Mouse (Mus musculus) hindbrain, embryonic 11.5 days (tissue): ENCODE measurements at regions not wholly inside any gene's neighbourhood (a gene's known extent, or its start where the extent isn't known, plus 50 kb on each side); places are given as distances from the start of the nearest gene placed in this dataset.

Source experiments
- ATAC-seq: fragments of 200-750 bp; cut with Nextera tagmentation; 2 replicates; pipeline ENCODE4 v1.8.0; 2017; ENCODE audit warnings: mild to moderate bottlenecking, moderate TSS enrichment, moderate library complexity; ENCODE audit not compliant: low FRiP score
- DNase-seq: peaks from one replicate; pipeline ENCODE4 v3.0.0-alpha.2; 2015; ENCODE audit warnings: low spot score
- H3K27ac ChIP-seq: fragments of 300-500 bp; sonication (generic); 2 replicates; pipeline ENCODE4 v1.5.1; 2014; ENCODE audit warnings: mild to moderate bottlenecking, low read depth, low read length
- H3K27me3 ChIP-seq: fragments of 300-500 bp; sonication (generic); 2 replicates; pipeline ENCODE4 v1.6.1; 2014; ENCODE audit warnings: mild to moderate bottlenecking, low read length, moderate library complexity, mixed read lengths; ENCODE audit not compliant: control insufficient read depth, insufficient read depth
- H3K36me3 ChIP-seq: fragments of 300-500 bp; sonication (generic); 2 replicates; pipeline ENCODE4 v1.6.1; 2014; ENCODE audit warnings: mild to moderate bottlenecking, low read length, moderate library complexity, mixed read lengths; ENCODE audit not compliant: control insufficient read depth, insufficient read depth
- H3K4me1 ChIP-seq: fragments of 300-500 bp; sonication (generic); replicated peaks from 2 replicates; pipeline ENCODE4 v1.6.1; 2014; ENCODE audit warnings: low read length, mixed read lengths; ENCODE audit not compliant: control insufficient read depth, insufficient read depth
- H3K4me2 ChIP-seq: fragments of 300-500 bp; sonication (generic); replicated peaks from 2 replicates; pipeline ENCODE4 v1.6.1; 2014; ENCODE audit warnings: mild to moderate bottlenecking, low read depth, low read length
- H3K4me3 ChIP-seq: fragments of 300-500 bp; sonication (generic); 2 replicates; pipeline ENCODE4 v1.5.1; 2014; ENCODE audit warnings: low read depth, low read length
- H3K9ac ChIP-seq: fragments of 300-500 bp; sonication (generic); 2 replicates; pipeline ENCODE4 v1.6.1; 2014; ENCODE audit warnings: low read depth, low read length
- H3K9me3 ChIP-seq: fragments of 300-500 bp; sonication (generic); 2 replicates; pipeline ENCODE4 v1.6.1; 2016; ENCODE audit warnings: low read length; ENCODE audit not compliant: control insufficient read depth
- WGBS: fragments of 180-500 bp; shearing (Covaris S2); extraction: QIAGEN DNeasy Blood & Tissue Kit; methylation state at CpG from one replicate; pipeline ENCODE4 v1.1.7; 2014; 5-methylcytosine and 5-hydroxymethylcytosine counted together

GRCm38 (mm10) chr11:20982500-20982899 lies 108.6 kb upstream of the Peli1 start:
- WGBS = 90% methylated on average over 6 of the region's 6 CpGs
- no peaks in the 10 kb centered on the region for H3K36me3 ChIP-seq
- no peak for ATAC-seq

GRCm38 (mm10) chr11:20985069-20985759 lies 105.9 kb upstream of the Peli1 start:
- H3K36me3 ChIP-seq = no peaks in the 10 kb centered on the region
- no peak overlapping the region for H3K9ac ChIP-seq
- no peak overlapping the region for H3K4me3 ChIP-seq
- no peak overlapping the region for H3K27ac ChIP-seq
- ATAC-seq (no peak), DNase-seq (no peak)
- H3K27me3 ChIP-seq = no peaks in the 10 kb centered on the region
- H3K9me3 ChIP-seq = no peaks in the 10 kb centered on the region
- no peak overlapping the region for H3K4me2 ChIP-seq
- H3K4me1 ChIP-seq = no peaks in the 10 kb centered on the region
- WGBS = 60% methylated on average over 6 of the region's 6 CpGs

More at GRCm38 (mm10) chr11:20982500-20982899, 108.6 kb upstream of the Peli1 start:
- Histone ChIP-seq H3K9ac (no peak overlapping the region), H3K27ac (no peak overlapping the region), H3K9me3 (no peaks in the 10 kb centered on the region), H3K4me1 (no peaks in the 10 kb centered on the region), H3K4me3 (no peak overlapping the region), H3K27me3 (no peaks in the 10 kb centered on the region), H3K4me2 (no peak overlapping the region)
- DNase-seq = no peak

- 40% methylated on average over 4 of the region's 4 CpGs for WGBS
Observed at GRCm38 (mm10) chr11:20985771-20986170, 105.3 kb upstream of the Peli1 start.

GRCm38 (mm10) chr11:20987171-20987815 lies 103.8 kb upstream of the Peli1 start:
- Histone ChIP-seq H3K36me3 (no peaks in the 10 kb centered on the region), H3K9me3 (no peaks in the 10 kb centered on the region), H3K9ac (no peak overlapping the region), H3K27ac (no peak overlapping the region), H3K27me3 (no peaks in the 10 kb centered on the region), H3K4me2 (no peak overlapping the region), H3K4me3 (no peak overlapping the region), H3K4me1 (no peaks in the 10 kb centered on the region)
- 68% methylated on average over 5 of the region's 5 CpGs for WGBS
- ATAC-seq = peak; percentile 38
- no peak for DNase-seq

More at GRCm38 (mm10) chr11:20985771-20986170, 105.3 kb upstream of the Peli1 start:
- ATAC-seq (no peak), DNase-seq (no peak)
- H3K4me2 ChIP-seq = no peak overlapping the region
- no peaks in the 10 kb centered on the region for H3K9me3 ChIP-seq
- no peak overlapping the region for H3K27ac ChIP-seq
- H3K4me1 ChIP-seq = no peaks in the 10 kb centered on the region
- H3K4me3 ChIP-seq = no peak overlapping the region
- no peaks in the 10 kb centered on the region for H3K36me3 ChIP-seq
- no peak overlapping the region for H3K9ac ChIP-seq
- no peaks in the 10 kb centered on the region for H3K27me3 ChIP-seq

GRCm38 (mm10) chr11:20987841-20988251 lies 103.2 kb upstream of the Peli1 start:
- 84% methylated on average over 11 of the region's 11 CpGs for WGBS
- no peak overlapping the region for H3K9ac ChIP-seq
- H3K27me3 ChIP-seq = no peaks in the 10 kb centered on the region
- no peaks in the 10 kb centered on the region for H3K9me3 ChIP-seq
- peak; percentile 80 for ATAC-seq
- H3K36me3 ChIP-seq = no peaks in the 10 kb centered on the region
- H3K4me1 ChIP-seq = no peaks in the 10 kb centered on the region
- H3K27ac ChIP-seq = no peak overlapping the region
- H3K4me2 ChIP-seq = no peak overlapping the region
- H3K4me3 ChIP-seq = no peak overlapping the region
- DNase-seq = no peak

- Histone ChIP-seq H3K4me2 (no peak overlapping the region), H3K27me3 (no peaks in the 10 kb centered on the region), H3K4me1 (no peaks in the 10 kb centered on the region), H3K27ac (no peak overlapping the region), H3K4me3 (no peak overlapping the region), H3K36me3 (no peaks in the 10 kb centered on the region), H3K9ac (no peak overlapping the region), H3K9me3 (no peaks in the 10 kb centered on the region)
- no peak for ATAC-seq
- DNase-seq = no peak
- 97% methylated on average over 3 of the region's 3 CpGs for WGBS
Observed at GRCm38 (mm10) chr11:20988871-20989270, 102.2 kb upstream of the Peli1 start.

- Histone ChIP-seq H3K36me3 (no peaks in the 10 kb centered on the region), H3K9me3 (no peaks in the 10 kb centered on the region), H3K4me1 (no peaks in the 10 kb centered on the region), H3K9ac (no peak overlapping the region), H3K4me3 (no peak overlapping the region), H3K27ac (no peak overlapping the region), H3K4me2 (no peak overlapping the region), H3K27me3 (no peaks in the 10 kb centered on the region)
- no peak for DNase-seq
- ATAC-seq = no peak
- 95% methylated on average over 4 of the region's 4 CpGs for WGBS
Observed at GRCm38 (mm10) chr11:20993580-20993979, 97.5 kb upstream of the Peli1 start.

GRCm38 (mm10) chr11:21001400-21001799 lies 89.7 kb upstream of the Peli1 start:
- Histone ChIP-seq H3K4me2 (no peak overlapping the region), H3K27me3 (no peaks in the 10 kb centered on the region), H3K27ac (no peak overlapping the region), H3K4me3 (no peak overlapping the region), H3K36me3 (no peaks in the 10 kb centered on the region), H3K9ac (no peak overlapping the region), H3K9me3 (no peaks in the 10 kb centered on the region), H3K4me1 (no peaks in the 10 kb centered on the region)
- whole genome bisulfite sequencing = 91% methylated on average over 3 of the region's 3 CpGs
- ATAC-seq (no peak), DNase-seq (no peak)

GRCm38 (mm10) chr11:21007222-21007621 lies 83.9 kb upstream of the Peli1 start:
- Histone ChIP-seq H3K27ac (no peak overlapping the region), H3K4me3 (no peak overlapping the region), H3K27me3 (no peaks in the 10 kb centered on the region), H3K4me2 (no peak overlapping the region), H3K9ac (no peak overlapping the region), H3K9me3 (no peaks in the 10 kb centered on the region), H3K4me1 (peaks cover 2% of the 10 kb centered on the region; the same call in 1 of the 2 replicates), H3K36me3 (no peaks in the 10 kb centered on the region)
- DNase-seq = no peak
- WGBS = 91% methylated on average over 5 of the region's 5 CpGs
- no peak for ATAC-seq
